Mouse (Mus musculus) testis, adult 2 months (tissue): ENCODE results near the gene Chuk. TPM values are rescaled to one million over a fixed set of nuclear protein-coding genes. Genes with fewer than 3 reads are reported as not detected.

Source experiments
- H3K27ac ChIP-seq: fragments of 200-500 bp; 2 replicates; pipeline ENCODE4 v1.5.1; 2012; ENCODE audit warnings: low read depth, low read length; ENCODE audit not compliant: control insufficient read depth, insufficient read depth
- H3K27me3 ChIP-seq: fragments of 200-500 bp; 2 replicates; pipeline ENCODE4 v1.6.1; 2012; ENCODE audit warnings: mild to moderate bottlenecking, low read length, moderate library complexity; ENCODE audit not compliant: control insufficient read depth, insufficient read depth
- H3K36me3 ChIP-seq: fragments of 200-500 bp; 2 replicates; pipeline ENCODE4 v1.6.1; 2012; ENCODE audit warnings: mild to moderate bottlenecking, low read length; ENCODE audit not compliant: control insufficient read depth, insufficient read depth
- H3K4me1 ChIP-seq: fragments of 200-500 bp; 2 replicates; pipeline ENCODE4 v1.6.1; 2012; ENCODE audit warnings: low read length; ENCODE audit not compliant: control insufficient read depth, insufficient read depth
- H3K4me3 ChIP-seq: fragments of 200-500 bp; 2 replicates; pipeline ENCODE4 v1.5.1; 2012; ENCODE audit warnings: low read depth, mild to moderate bottlenecking, low read length, moderate library complexity, mixed read lengths; ENCODE audit not compliant: control insufficient read depth
- CTCF ChIP-seq: fragments of 200-500 bp; IDR thresholded peaks from 2 replicates; pipeline ENCODE4 v1.5.1; 2012; ENCODE audit warnings: low read depth, mild to moderate bottlenecking, inconsistent platforms, low read length, moderate library complexity; ENCODE audit not compliant: control insufficient read depth, insufficient read depth, insufficient replicate concordance
- POLR2A ChIP-seq: fragments of 200-500 bp; IDR thresholded peaks from 2 replicates; pipeline ENCODE4 v1.6.1; 2012; ENCODE audit warnings: low read depth, mild to moderate bottlenecking, inconsistent platforms, low read length, moderate library complexity; ENCODE audit not compliant: control insufficient read depth
- polyA plus RNA-seq: library from polyadenylated mRNA; depleted of rRNA; stranded (reverse); fragments of >200 nt; gene quantifications from 2 replicates; pipeline ENCODE4 v1.2.3, GENCODE M21; 2012

Chuk gene
- polyA plus RNA-seq, 1 experiment = 18.3 TPM

DNA sequence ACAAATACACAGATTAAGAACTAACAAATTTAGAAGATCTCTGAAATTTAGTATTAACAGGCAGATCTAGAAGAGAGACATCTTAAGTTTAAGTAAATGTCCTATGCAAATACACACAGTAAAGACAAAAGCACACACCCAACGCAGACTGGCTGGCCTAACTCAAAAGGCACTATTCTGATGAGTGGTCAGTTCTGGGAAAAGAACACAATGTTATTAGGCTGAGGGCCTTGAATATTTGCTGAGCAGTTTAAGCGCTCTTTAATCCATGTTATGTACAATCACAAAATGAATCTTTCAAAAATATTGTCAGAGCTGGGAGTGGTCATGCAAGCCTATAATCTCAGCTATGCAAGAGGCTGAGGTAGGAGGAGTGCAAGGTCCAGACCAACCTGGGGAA, 42.5 kb downstream of the Chuk start:
- H3K4me1 ChIP-seq = peaks cover 2% of the 10 kb centered on the region; the same call in 1 of the 2 replicates
- no peak overlapping the region for H3K27ac ChIP-seq
- H3K4me3 ChIP-seq = no peak overlapping the region
- H3K27me3 ChIP-seq = no peaks in the 10 kb centered on the region
- TF ChIP-seq CTCF (no peak), POLR2A (no peak)
- peaks cover 4% of the 10 kb centered on the region for H3K36me3 ChIP-seq

GRCm38 (mm10) chr19:44063773-44064172, 43.5 kb downstream of the Chuk start:
- peaks cover 2% of the 10 kb centered on the region; the same call in 1 of the 2 replicates for H3K4me1 ChIP-seq
- no peaks in the 10 kb centered on the region for H3K27me3 ChIP-seq
- no peak overlapping the region for H3K27ac ChIP-seq
- no peak for TF ChIP-seq POLR2A
- H3K36me3 ChIP-seq = peaks cover 4% of the 10 kb centered on the region
- no peak overlapping the region for H3K4me3 ChIP-seq

DNA sequence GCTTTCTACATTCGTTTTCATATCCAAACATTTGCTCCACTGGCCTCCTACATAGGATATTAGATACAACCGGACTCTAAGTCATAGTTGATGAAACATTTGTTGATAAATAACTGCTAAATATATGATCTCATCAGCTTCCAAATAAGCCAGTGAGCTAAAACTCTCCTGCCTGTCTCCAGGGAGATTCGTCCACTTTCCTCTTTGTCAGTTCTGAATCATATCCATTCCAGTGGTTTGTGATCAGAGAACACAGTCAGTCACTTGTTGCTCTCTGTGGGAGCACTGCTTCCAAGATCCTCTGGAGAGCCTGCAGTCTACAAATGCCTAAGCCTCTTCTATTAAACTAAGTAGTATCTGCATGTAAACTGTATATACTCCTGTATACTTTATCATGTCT, 47.1 kb downstream of the Chuk start:
- H3K4me3 ChIP-seq = no peak overlapping the region
- no peak for TF ChIP-seq POLR2A
- TF ChIP-seq CTCF = no peak
- no peak overlapping the region for H3K27ac ChIP-seq
- H3K36me3 ChIP-seq = peaks cover 5% of the 10 kb centered on the region
- H3K4me1 ChIP-seq = peaks cover 2% of the 10 kb centered on the region; the same call in 1 of the 2 replicates
- no peaks in the 10 kb centered on the region for H3K27me3 ChIP-seq

DNA sequence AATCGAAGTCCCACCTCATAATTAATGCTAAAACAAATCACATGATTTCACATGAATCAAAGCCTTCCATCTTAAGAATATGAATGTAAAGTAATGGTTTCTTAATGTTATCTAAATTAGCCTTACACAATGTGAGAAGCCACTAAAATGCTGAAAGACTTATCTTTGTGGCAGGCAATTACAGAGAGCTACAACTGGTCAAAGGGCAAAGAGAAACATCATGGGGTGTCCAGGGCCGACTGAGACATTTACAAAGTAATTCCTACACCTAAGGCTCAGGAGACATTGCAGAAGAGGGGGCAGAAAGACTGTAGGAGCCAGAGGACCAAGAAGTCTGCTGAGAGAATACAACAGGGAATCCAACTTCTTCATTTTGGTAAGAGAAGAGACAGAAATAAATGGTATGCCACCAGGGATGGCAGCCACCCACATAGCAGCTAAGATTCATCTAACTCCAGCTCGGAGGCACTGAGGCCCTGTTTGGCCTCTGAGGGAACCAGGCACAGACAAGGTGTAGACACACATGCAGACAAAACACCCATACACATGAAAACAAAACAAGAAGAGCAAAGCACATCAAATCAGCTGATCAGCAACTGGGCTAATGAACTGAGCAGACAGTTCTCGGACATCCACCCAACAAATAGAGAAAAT, 52.0 kb downstream of the Chuk start:
- Histone ChIP-seq H3K27ac (no peak overlapping the region), H3K27me3 (no peaks in the 10 kb centered on the region), H3K4me3 (no peak overlapping the region), H3K36me3 (peaks cover 3% of the 10 kb centered on the region), H3K4me1 (no peaks in the 10 kb centered on the region)
- TF ChIP-seq CTCF (no peak), POLR2A (no peak)

- peaks cover 3% of the 10 kb centered on the region for H3K36me3 ChIP-seq
- H3K4me3 ChIP-seq = no peak overlapping the region
- H3K4me1 ChIP-seq = no peaks in the 10 kb centered on the region
- no peaks in the 10 kb centered on the region for H3K27me3 ChIP-seq
- H3K27ac ChIP-seq = no peak overlapping the region
- no peak for TF ChIP-seq POLR2A
- no peak for TF ChIP-seq CTCF
These were observed 56.9 kb downstream of the Chuk start for GRCm38 (mm10) chr19:44050388-44050787.

DNA sequence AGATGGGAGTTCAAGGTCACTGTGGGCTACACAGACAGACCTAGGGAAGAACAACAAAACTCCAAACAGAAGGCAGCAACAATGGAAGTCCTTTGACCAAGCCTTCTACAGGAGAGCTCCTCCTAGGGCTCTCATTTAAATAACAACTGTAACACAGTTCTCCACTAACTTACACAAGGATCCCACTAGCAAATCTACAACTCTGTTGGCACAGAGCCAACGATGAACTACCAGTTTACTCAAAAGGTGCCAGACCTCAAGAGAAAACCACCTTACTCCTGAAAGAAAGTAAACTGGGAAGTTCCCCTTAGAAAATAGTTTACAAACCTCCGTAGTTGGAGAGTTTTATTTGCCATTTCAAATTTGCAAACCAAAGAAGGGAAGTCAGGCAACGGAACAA, 58.0 kb downstream of the Chuk start:
- H3K27ac ChIP-seq = no peak overlapping the region
- H3K4me3 ChIP-seq = no peak overlapping the region
- TF ChIP-seq CTCF (no peak), POLR2A (no peak)
- peaks cover 3% of the 10 kb centered on the region for H3K36me3 ChIP-seq
- no peaks in the 10 kb centered on the region for H3K27me3 ChIP-seq
- no peaks in the 10 kb centered on the region for H3K4me1 ChIP-seq

DNA sequence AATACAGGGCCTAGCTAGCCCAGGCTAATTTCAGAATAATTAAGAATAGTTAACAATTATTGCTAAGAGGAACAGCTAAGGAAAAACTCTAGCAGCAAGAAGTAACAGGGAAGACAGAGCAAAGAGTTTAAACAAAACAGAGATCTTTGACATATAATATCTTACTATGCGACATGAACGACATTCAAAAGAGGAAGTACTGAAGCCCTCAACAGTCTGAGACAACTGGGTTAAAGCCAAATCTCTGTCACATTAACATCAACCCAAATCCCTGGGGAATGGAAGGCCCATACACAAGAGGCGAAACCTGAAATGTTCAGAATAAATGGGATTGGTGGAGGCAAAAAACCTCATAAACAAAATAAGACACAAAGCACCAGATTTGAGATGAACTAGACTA, 61.4 kb downstream of the Chuk start:
- no peak overlapping the region for H3K4me3 ChIP-seq
- H3K27ac ChIP-seq = no peak overlapping the region
- H3K36me3 ChIP-seq = peaks cover 3% of the 10 kb centered on the region
- no peaks in the 10 kb centered on the region for H3K27me3 ChIP-seq
- no peaks in the 10 kb centered on the region for H3K4me1 ChIP-seq
- TF ChIP-seq CTCF (no peak), POLR2A (no peak)

- Histone ChIP-seq H3K4me3 (no peak overlapping the region), H3K27me3 (no peaks in the 10 kb centered on the region), H3K36me3 (peaks cover 2% of the 10 kb centered on the region), H3K4me1 (no peaks in the 10 kb centered on the region), H3K27ac (no peak overlapping the region)
- TF ChIP-seq POLR2A (no peak), CTCF (no peak)
These were observed 65.2 kb downstream of the Chuk start for GRCm38 (mm10) chr19:44042121-44042520.
